Mouse (Mus musculus) B cell, adult 2 months (primary cell): ENCODE measurements at regions not wholly inside any gene's neighbourhood (a gene's known extent, or its start where the extent isn't known, plus 50 kb on each side); places are given as distances from the start of the nearest gene placed in this dataset.
"Not testable (repeated sequence)": the region's sequence is repeated elsewhere in the genome, so short reads cannot be mapped to it uniquely, and the experiment has no call there.

Experiments used
- DNase-seq, 2 experiments: peaks; one replicate each; pipeline ENCODE4 v3.0.0; 2022

GRCm38 (mm10) chr4:110038696-110039095 is 60.8 kb downstream of the Dmrta2 start:
- no peak for DNase-seq

- no peak for DNase-seq
Measured at GRCm38 (mm10) chr4:110044851-110045618, 67.2 kb downstream of the Dmrta2 start.

- no peak for DNase-seq
Measured at GRCm38 (mm10) chr4:110045651-110046269, 67.9 kb downstream of the Dmrta2 start.

GRCm38 (mm10) chr4:110046270-110046651 is 68.4 kb downstream of the Dmrta2 start:
- DNase-seq: no peak

GRCm38 (mm10) chr4:110050393-110051280 is 72.8 kb downstream of the Dmrta2 start:
- DNase-seq: peak; percentile 51 to 54

GRCm38 (mm10) chr4:110051281-110051665 is 73.4 kb downstream of the Dmrta2 start:
- DNase-seq: no peak

GRCm38 (mm10) chr4:110051872-110052271 is 74.0 kb downstream of the Dmrta2 start:
- no peak for DNase-seq

- no peak for DNase-seq
Measured at GRCm38 (mm10) chr4:110052998-110053397, 75.1 kb downstream of the Dmrta2 start.

- no peak for DNase-seq
Measured at GRCm38 (mm10) chr4:110073836-110074235, 96.0 kb downstream of the Dmrta2 start.

- no peak for DNase-seq
Measured at GRCm38 (mm10) chr4:110083371-110083770, 105.5 kb downstream of the Dmrta2 start.

- DNase-seq: no peak
Measured at GRCm38 (mm10) chr4:110087570-110088247, 109.9 kb downstream of the Dmrta2 start.

- no peak for DNase-seq
Measured at GRCm38 (mm10) chr4:110093040-110093820, 115.4 kb downstream of the Dmrta2 start.

- no peak for DNase-seq
Measured at GRCm38 (mm10) chr4:110094541-110094940, 116.7 kb downstream of the Dmrta2 start.

- no peak for DNase-seq
Measured at GRCm38 (mm10) chr4:110095760-110096593, 118.1 kb downstream of the Dmrta2 start.

GRCm38 (mm10) chr4:110104119-110104518 is 126.3 kb downstream of the Dmrta2 start:
- DNase-seq: not testable (repeated sequence)

- no peak for DNase-seq
Measured at GRCm38 (mm10) chr4:110106620-110107243, 128.9 kb downstream of the Dmrta2 start.

GRCm38 (mm10) chr4:110119438-110119837 is 141.6 kb downstream of the Dmrta2 start:
- DNase-seq: no peak

- DNase-seq: no peak
Measured at GRCm38 (mm10) chr4:110119874-110120273, 142.0 kb downstream of the Dmrta2 start.

- no peak for DNase-seq
Measured at GRCm38 (mm10) chr4:110120761-110121160, 142.9 kb downstream of the Dmrta2 start.

GRCm38 (mm10) chr4:110121447-110121846 is 143.6 kb downstream of the Dmrta2 start:
- DNase-seq: no peak
